Mouse (Mus musculus) lung, embryonic 16.5 days (tissue): Measurements from ENCODE around the gene Hypk. TPM values are rescaled to one million over a fixed set of nuclear protein-coding genes. Genes with fewer than 3 reads are reported as not detected.

Experiments used
- ATAC-seq: fragments of 200-750 bp; cut with Nextera tagmentation; 2 replicates; pipeline ENCODE4 v1.8.0; 2017; ENCODE audit warnings: low read depth, mild to moderate bottlenecking, moderate library complexity
- H3K27ac ChIP-seq: fragments of 300-500 bp; sonication (generic); 2 replicates; pipeline ENCODE4 v1.5.1; 2014; ENCODE audit warnings: mild to moderate bottlenecking, control low read depth, low read length
- H3K27me3 ChIP-seq: fragments of 300-500 bp; sonication (generic); 2 replicates; pipeline ENCODE4 v1.6.1; 2014; ENCODE audit warnings: low read depth, low read length, mixed read lengths; ENCODE audit not compliant: control insufficient read depth, insufficient read depth
- H3K36me3 ChIP-seq: fragments of 300-500 bp; sonication (generic); 2 replicates; pipeline ENCODE4 v1.6.1; 2014; ENCODE audit warnings: low read length; ENCODE audit not compliant: control insufficient read depth, insufficient read depth
- H3K4me1 ChIP-seq: fragments of 300-500 bp; sonication (generic); replicated peaks from 2 replicates; pipeline ENCODE4 v1.6.1; 2014; ENCODE audit warnings: low read length, mixed read lengths; ENCODE audit not compliant: control insufficient read depth, insufficient read depth
- H3K4me2 ChIP-seq: fragments of 300-500 bp; sonication (generic); 2 replicates; pipeline ENCODE4 v1.6.1; 2014; ENCODE audit warnings: low read depth, low read length, control low read depth
- H3K4me3 ChIP-seq: fragments of 300-500 bp; sonication (generic); 2 replicates; pipeline ENCODE4 v1.5.1; 2014; ENCODE audit warnings: mild to moderate bottlenecking, low read length, control low read depth
- H3K9ac ChIP-seq: fragments of 300-500 bp; sonication (generic); 2 replicates; pipeline ENCODE4 v1.6.1; 2014; ENCODE audit warnings: low read length, control low read depth
- H3K9me3 ChIP-seq: fragments of 300-500 bp; sonication (generic); 2 replicates; pipeline ENCODE4 v1.6.1; 2016; ENCODE audit warnings: low read length; ENCODE audit not compliant: control insufficient read depth
- WGBS: fragments of 180-500 bp; shearing (Covaris S2); extraction: QIAGEN DNeasy Blood & Tissue Kit; methylation state at CpG from one replicate; pipeline ENCODE4 v1.1.7; 2014; 5-methylcytosine and 5-hydroxymethylcytosine counted together
- polyA plus RNA-seq: library from polyadenylated mRNA; unstranded; fragments of >200 nt; fragmentation: Nextera tagmentation; extraction: Ambion mirVana; gene quantifications from 2 replicates; pipeline ENCODE4 v1.2.1, GENCODE M21; 2015

Gene Hypk
- polyA plus RNA-seq, 1 experiment from 2014 or later = 96.5 TPM

- Histone ChIP-seq H3K27ac (no peak within 1 kb of the TSS), H3K9ac (no peak within 1 kb of the TSS; the same call in 1 of the 2 replicates), H3K4me3 (no peak within 1 kb of the TSS), H3K36me3 (no peaks in the 10 kb centered on the region), H3K9me3 (no peaks in the 10 kb centered on the region), H3K4me2 (peak within 1 kb of the TSS; percentile 90), H3K4me1 (peaks cover 19% of the 10 kb centered on the region), H3K27me3 (peaks cover 3% of the 10 kb centered on the region; the same call in 1 of the 2 replicates)
- no peak for ATAC-seq
- 72% methylated on average over 1 of the region's 1 CpGs for WGBS
These were observed 8.9 kb upstream of the Hypk start, which contains the start of gene Ell3 for GRCm38 (mm10) chr2:121444178-121444577. Gene Ell3 (minus strand): TSS chr2:121444278.

GRCm38 (mm10) chr2:121445117-121445516 is 8.0 kb upstream of the Hypk start:
- Histone ChIP-seq H3K27me3 (peaks cover 3% of the 10 kb centered on the region; the same call in 1 of the 2 replicates), H3K36me3 (no peaks in the 10 kb centered on the region), H3K4me1 (peaks cover 21% of the 10 kb centered on the region), H3K4me3 (no peak overlapping the region), H3K9ac (no peak overlapping the region), H3K9me3 (no peaks in the 10 kb centered on the region), H3K4me2 (no peak overlapping the region), H3K27ac (no peak overlapping the region)
- WGBS = 81% methylated on average over 3 of the region's 3 CpGs
- no peak for ATAC-seq

- no peak overlapping the region for H3K9ac ChIP-seq
- H3K4me1 ChIP-seq = peaks cover 32% of the 10 kb centered on the region
- H3K27me3 ChIP-seq = peaks cover 3% of the 10 kb centered on the region; the same call in 1 of the 2 replicates
- no peak overlapping the region for H3K4me2 ChIP-seq
- no peaks in the 10 kb centered on the region for H3K36me3 ChIP-seq
- no peaks in the 10 kb centered on the region for H3K9me3 ChIP-seq
- no peak for ATAC-seq
- 81% methylated on average over 4 of the region's 4 CpGs for WGBS
- H3K4me3 ChIP-seq = no peak overlapping the region
- no peak overlapping the region for H3K27ac ChIP-seq
These were observed 6.6 kb upstream of the Hypk start for GRCm38 (mm10) chr2:121446506-121446905.

GRCm38 (mm10) chr2:121447006-121447405 is 6.1 kb upstream of the Hypk start:
- H3K4me3 ChIP-seq = no peak overlapping the region
- no peak for ATAC-seq
- H3K4me2 ChIP-seq = no peak overlapping the region
- H3K9ac ChIP-seq = no peak overlapping the region
- H3K27me3 ChIP-seq = peaks cover 3% of the 10 kb centered on the region; the same call in 1 of the 2 replicates
- H3K9me3 ChIP-seq = no peaks in the 10 kb centered on the region
- 85% methylated on average over 3 of the region's 3 CpGs for WGBS
- H3K27ac ChIP-seq = no peak overlapping the region
- no peaks in the 10 kb centered on the region for H3K36me3 ChIP-seq
- H3K4me1 ChIP-seq = peaks cover 29% of the 10 kb centered on the region

GRCm38 (mm10) chr2:121448136-121448535 is 5.0 kb upstream of the Hypk start:
- peak overlapping the region; percentile 82 for H3K4me2 ChIP-seq
- no peak for ATAC-seq
- H3K27me3 ChIP-seq = no peaks in the 10 kb centered on the region
- H3K36me3 ChIP-seq = peaks cover under 1% of the 10 kb centered on the region; the same call in 1 of the 2 replicates
- 10% methylated on average over 9 of the region's 9 CpGs for WGBS
- peaks cover 21% of the 10 kb centered on the region for H3K4me1 ChIP-seq
- H3K27ac ChIP-seq = peak overlapping the region; percentile 98
- H3K4me3 ChIP-seq = peak overlapping the region; percentile 61
- peak overlapping the region; percentile 73 for H3K9ac ChIP-seq
- no peaks in the 10 kb centered on the region for H3K9me3 ChIP-seq

- Histone ChIP-seq H3K36me3 (peaks cover 3% of the 10 kb centered on the region; the same call in 1 of the 2 replicates), H3K9me3 (no peaks in the 10 kb centered on the region), H3K27me3 (no peaks in the 10 kb centered on the region), H3K4me2 (peak within 1 kb of the TSS; percentile 90), H3K4me1 (peaks cover 21% of the 10 kb centered on the region), H3K9ac (peak within 1 kb of the TSS; percentile 99), H3K4me3 (peak within 1 kb of the TSS; percentile 99), H3K27ac (peak within 1 kb of the TSS; percentile 98)
- WGBS = under 1% methylated on average over 67 of the region's 74 CpGs
- ATAC-seq = peak; percentile 98
These were observed 4.2 kb upstream of the Hypk start, which contains the start of gene Serf2 for GRCm38 (mm10) chr2:121448739-121449535. Gene Serf2 (plus strand): TSS chr2:121449195.

GRCm38 (mm10) chr2:121449545-121450011 is 3.5 kb upstream of the Hypk start:
- Histone ChIP-seq H3K27ac (peak overlapping the region; percentile 96), H3K36me3 (peaks cover 5% of the 10 kb centered on the region; the same call in 1 of the 2 replicates), H3K4me1 (peaks cover 21% of the 10 kb centered on the region), H3K9ac (peak overlapping the region; percentile 99), H3K4me3 (peak overlapping the region; percentile 99), H3K4me2 (peak overlapping the region; percentile 90), H3K9me3 (no peaks in the 10 kb centered on the region), H3K27me3 (no peaks in the 10 kb centered on the region)
- ATAC-seq = peak; percentile 32
- under 1% methylated on average over 52 of the region's 54 CpGs for WGBS

GRCm38 (mm10) chr2:121450093-121450492 is 3.0 kb upstream of the Hypk start:
- H3K4me3 ChIP-seq = peak overlapping the region; percentile 99
- ATAC-seq = no peak
- peak overlapping the region; percentile 90 for H3K4me2 ChIP-seq
- peaks cover 5% of the 10 kb centered on the region; the same call in 1 of the 2 replicates for H3K36me3 ChIP-seq
- no peaks in the 10 kb centered on the region for H3K9me3 ChIP-seq
- peaks cover 21% of the 10 kb centered on the region for H3K4me1 ChIP-seq
- H3K9ac ChIP-seq = peak overlapping the region; percentile 99
- no peaks in the 10 kb centered on the region for H3K27me3 ChIP-seq
- 0% methylated on average over 7 of the region's 7 CpGs for WGBS
- peak overlapping the region; percentile 96 for H3K27ac ChIP-seq

- Histone ChIP-seq H3K9ac (no peak overlapping the region), H3K27me3 (no peaks in the 10 kb centered on the region), H3K9me3 (no peaks in the 10 kb centered on the region), H3K4me2 (no peak overlapping the region), H3K4me3 (no peak overlapping the region), H3K27ac (no peak overlapping the region), H3K36me3 (peaks cover 5% of the 10 kb centered on the region; the same call in 1 of the 2 replicates), H3K4me1 (peaks cover 26% of the 10 kb centered on the region)
- WGBS = 79% methylated on average over 4 of the region's 4 CpGs
- no peak for ATAC-seq
These were observed 729 bp upstream of the Hypk start for GRCm38 (mm10) chr2:121452361-121452760.
